ENCODE assay signal across 15 mouse cellular contexts in genomic region chr2:78580013-78580412, GRCm38 (mm10).
A peak's percentile ranks its signal among the peaks of the same experiment; 100 is the strongest.
DNase-seq lines count a peak whose midpoint lies in the region; ATAC-seq and TF ChIP-seq lines count a peak whose summit lies in the region.
"Had no signal": no experiment of that assay in that cellular context is flagged by ENCODE, and none has a peak within 500 bp of the region (broad histone marks: within the 10 kb centered on the region; RNA-seq: fewer than 3 reads in every experiment).

No protein-coding gene starts in this region.

- no peak overlapping the region for H3K27ac ChIP-seq in forebrain, postnatal 0 days (ENCODE audit: low read depth, low read length)
- H3K27ac ChIP-seq in forebrain, embryonic 15.5 days (replicated peaks) = no peak overlapping the region
- H3K27ac ChIP-seq in liver, embryonic 14.5 days = no peak overlapping the region
- H3K27ac ChIP-seq in limb, embryonic 10.5 days = no peak overlapping the region
- H3K27ac ChIP-seq: forebrain, embryonic 13.5 days; limb, embryonic 12.5 days; macrophage had no signal

- H3K9ac ChIP-seq in forebrain, postnatal 0 days = no peak overlapping the region
- no peak overlapping the region for H3K9ac ChIP-seq in forebrain, embryonic 15.5 days (replicated peaks)
- H3K9ac ChIP-seq in liver, embryonic 14.5 days (replicated peaks) = no peak overlapping the region
- H3K9ac ChIP-seq: forebrain, embryonic 13.5 days; limb, embryonic 12.5 days had no signal

- DNase-seq in forebrain, postnatal 0 days = no peak
- DNase-seq in 3T3-L1 (ENCODE audit: low read depth, low spot score) = peak; percentile 66
- DNase-seq in c-Kit-positive CD71-negative TER-119-negative erythroid progenitor cells, embryonic 14.5 days (ENCODE audit: low read depth) = peak; percentile 24
- peak in 2 of 3 experiments; percentile 4 to 11 for DNase-seq in liver, embryonic 14.5 days (ENCODE audit: low read depth in 3 of 3, low spot score in 3 of 3)
- no peak for DNase-seq in limb, embryonic 10.5 days (ENCODE audit: low spot score)
- DNase-seq in layer of hippocampus, adult 11-12 months (ENCODE audit: low spot score) = no peak
- DNase-seq in frontal cortex, adult 2 months (ENCODE audit: extremely low spot score in 1 of 2, low spot score in 1 of 2) = no peak
- DNase-seq: B cell, adult 2 months; cerebellum, adult 8-10 months; gastrocnemius, postnatal 25 days; kidney, adult 2 months had no signal

- H3K4me3 ChIP-seq in forebrain, postnatal 0 days (ENCODE audit: low read depth, low read length) = no peak overlapping the region
- H3K4me3 ChIP-seq in forebrain, embryonic 15.5 days = no peak overlapping the region
- H3K4me3 ChIP-seq in liver, embryonic 14.5 days (ENCODE audit: insufficient read depth in 1 of 2, low read depth in 2 of 2, low read length in 2 of 2) = no peak overlapping the region
- no peak overlapping the region for H3K4me3 ChIP-seq in limb, embryonic 10.5 days
- H3K4me3 ChIP-seq: forebrain, embryonic 13.5 days; limb, embryonic 12.5 days had no signal

- WGBS in forebrain, postnatal 0 days = 70% methylated on average over 6 of the region's 6 CpGs
- WGBS in forebrain, embryonic 15.5 days = 73% methylated on average over 6 of the region's 6 CpGs
- 5% methylated on average over 6 of the region's 6 CpGs for WGBS in liver, embryonic 14.5 days (ENCODE audit: insufficient replicate concordance)
- 68% methylated on average over 6 of the region's 6 CpGs for WGBS in limb, embryonic 10.5 days

- no peak for TF ChIP-seq EP300 in liver, embryonic 14.5 days (IDR thresholded peaks at IDR 0.05; ENCODE audit: low read depth)

- no peaks in the 10 kb centered on the region for H3K36me3 ChIP-seq in forebrain, postnatal 0 days (ENCODE audit: insufficient read depth)
- no peaks in the 10 kb centered on the region for H3K36me3 ChIP-seq in forebrain, embryonic 15.5 days
- H3K36me3 ChIP-seq in liver, embryonic 14.5 days (replicated peaks; ENCODE audit: control insufficient read depth, insufficient read depth, low read depth) = no peaks in the 10 kb centered on the region
- no peaks in the 10 kb centered on the region for H3K36me3 ChIP-seq in limb, embryonic 10.5 days
- H3K36me3 ChIP-seq: limb, embryonic 12.5 days had no signal

- no peaks in the 10 kb centered on the region for H3K4me1 ChIP-seq in forebrain, postnatal 0 days (ENCODE audit: insufficient read depth)
- H3K4me1 ChIP-seq in forebrain, embryonic 15.5 days = no peaks in the 10 kb centered on the region
- H3K4me1 ChIP-seq in liver, embryonic 14.5 days (replicated peaks; ENCODE audit: control insufficient read depth in 2 of 2, insufficient read depth in 2 of 2, low read length in 1 of 2) = peaks cover 0 to 3% of the 10 kb centered on the region in 2 experiments; a peak in 1 of 4 replicates
- no peaks in the 10 kb centered on the region for H3K4me1 ChIP-seq in limb, embryonic 10.5 days
- H3K4me1 ChIP-seq: forebrain, embryonic 13.5 days; limb, embryonic 12.5 days had no signal

- no peaks in the 10 kb centered on the region for H3K9me3 ChIP-seq in forebrain, postnatal 0 days (ENCODE audit: low read length)
- H3K9me3 ChIP-seq in forebrain, embryonic 15.5 days = no peaks in the 10 kb centered on the region
- no peaks in the 10 kb centered on the region for H3K9me3 ChIP-seq in liver, embryonic 14.5 days (ENCODE audit: control insufficient read depth, low read length)
- no peaks in the 10 kb centered on the region for H3K9me3 ChIP-seq in limb, embryonic 10.5 days (replicated peaks)
- H3K9me3 ChIP-seq: forebrain, embryonic 13.5 days; limb, embryonic 12.5 days had no signal

- no peak for TF ChIP-seq CTCF in forebrain, postnatal 0 days (IDR thresholded peaks at IDR 0.05; ENCODE audit: low read depth)
- no peak for TF ChIP-seq CTCF in liver, embryonic 14.5 days (IDR thresholded peaks at IDR 0.05; ENCODE audit: low read depth)

- ATAC-seq in forebrain, postnatal 0 days = peak; percentile 40; the same call in 1 of the 2 replicates
- no peak for ATAC-seq in forebrain, embryonic 15.5 days (replicated peaks)
- ATAC-seq in liver, embryonic 14.5 days (ENCODE audit: insufficient read depth) = peak; percentile 63
- ATAC-seq: forebrain, embryonic 13.5 days had no signal

- H3K4me2 ChIP-seq in forebrain, postnatal 0 days (ENCODE audit: low read depth) = no peak overlapping the region
- H3K4me2 ChIP-seq in forebrain, embryonic 15.5 days (replicated peaks) = no peak overlapping the region
- H3K4me2 ChIP-seq in liver, embryonic 14.5 days (ENCODE audit: low read depth) = no peak overlapping the region
- H3K4me2 ChIP-seq: forebrain, embryonic 13.5 days; limb, embryonic 12.5 days had no signal

- H3K27me3 ChIP-seq in forebrain, postnatal 0 days (ENCODE audit: insufficient read depth, low read length) = no peaks in the 10 kb centered on the region
- no peaks in the 10 kb centered on the region for H3K27me3 ChIP-seq in forebrain, embryonic 15.5 days
- no peaks in the 10 kb centered on the region for H3K27me3 ChIP-seq in liver, embryonic 14.5 days (ENCODE audit: control insufficient read depth, insufficient read depth, low read length)
- H3K27me3 ChIP-seq in limb, embryonic 10.5 days (ENCODE audit: low read depth, poor library complexity, severe bottlenecking) = no peaks in the 10 kb centered on the region
- H3K27me3 ChIP-seq: forebrain, embryonic 13.5 days; limb, embryonic 12.5 days had no signal

Comparison
In these comparisons a context has a peak if more than half of its experiments do, and no peak if none do; other contexts are left out.
1. DNase-seq: peak in 3T3-L1 (single experiment), c-Kit-positive CD71-negative TER-119-negative erythroid progenitor cells, embryonic 14.5 days (single experiment) and liver, embryonic 14.5 days (2 of 3); none in forebrain, postnatal 0 days (single experiment), limb, embryonic 10.5 days (single experiment), layer of hippocampus, adult 11-12 months (single experiment) and frontal cortex, adult 2 months (0 of 2).